Mouse (Mus musculus) liver, adult 2 months (tissue): Measurements from ENCODE around the gene Mapkapk2. TPM values are rescaled to one million over a fixed set of nuclear protein-coding genes. Genes with fewer than 3 reads are reported as not detected.
"Not testable (repeated sequence)": the region's sequence is repeated elsewhere in the genome, so short reads cannot be mapped to it uniquely, and the experiment has no call there.

ENCODE experiments used
- DNase-seq: peaks from one replicate; pipeline ENCODE4 v3.0.0-alpha.2; 2011; ENCODE audit warnings: low read depth, low spot score; ENCODE audit errors: extremely low read depth
- H3K27ac ChIP-seq: fragments of 200-500 bp; replicated peaks from 2 replicates; pipeline ENCODE4 v1.5.1; 2012; ENCODE audit warnings: low read depth, mild to moderate bottlenecking, control low read depth, inconsistent platforms, low read length; ENCODE audit not compliant: insufficient read depth
- H3K27me3 ChIP-seq: fragments of 200-500 bp; 2 replicates; pipeline ENCODE4 v1.6.1; 2012; ENCODE audit warnings: mild to moderate bottlenecking, moderate library complexity, low read length, inconsistent platforms; ENCODE audit not compliant: control insufficient read depth, insufficient read depth
- H3K36me3 ChIP-seq: fragments of 200-500 bp; 2 replicates; pipeline ENCODE4 v1.6.1; 2012; ENCODE audit warnings: low read length, inconsistent platforms; ENCODE audit not compliant: control insufficient read depth, insufficient read depth
- H3K4me1 ChIP-seq: fragments of 200-500 bp; 2 replicates; pipeline ENCODE4 v1.6.1; 2011; ENCODE audit warnings: low read length; ENCODE audit not compliant: control insufficient read depth, insufficient read depth
- H3K4me3 ChIP-seq: fragments of 200-500 bp; 2 replicates; pipeline ENCODE4 v1.5.1; 2011; ENCODE audit warnings: low read depth, mild to moderate bottlenecking, control low read depth, low read length, moderate library complexity; ENCODE audit not compliant: insufficient read depth
- H3K79me2 ChIP-seq: fragments of 200-500 bp; 2 replicates; pipeline ENCODE4 v1.6.1; 2012; ENCODE audit warnings: inconsistent platforms, mild to moderate bottlenecking, low read length, moderate library complexity; ENCODE audit not compliant: control insufficient read depth, insufficient read depth
- H3K9ac ChIP-seq: fragments of 200-500 bp; 2 replicates; pipeline ENCODE4 v1.6.1; 2012; ENCODE audit warnings: low read depth, mild to moderate bottlenecking, control low read depth, inconsistent platforms, low read length
- CTCF ChIP-seq: fragments of 200-500 bp; IDR thresholded peaks from 2 replicates; pipeline ENCODE4 v1.5.1; 2011; ENCODE audit warnings: low read depth, low read length, control low read depth
- POLR2A ChIP-seq: fragments of 200-500 bp; IDR thresholded peaks from 2 replicates; pipeline ENCODE4 v1.6.1; 2011; ENCODE audit warnings: low read length, control low read depth; ENCODE audit not compliant: insufficient read depth; ENCODE audit errors: extremely low read depth
- WGBS: fragments of 180-500 bp; shearing (Covaris S2); methylation state at CpG from one replicate; pipeline ENCODE4 v1.1.7; 2018; 5-methylcytosine and 5-hydroxymethylcytosine counted together
- polyA plus RNA-seq: library from polyadenylated mRNA; depleted of rRNA; stranded (reverse); fragments of >200 nt; gene quantifications from 2 replicates; pipeline ENCODE4 v1.2.3, GENCODE M21; 2012
- total RNA-seq: library from RNA; depleted of rRNA; stranded (reverse); fragments of >200 nt; gene quantifications from 2 replicates; pipeline ENCODE4 v1.2.3, GENCODE M21; 2014

The Mapkapk2 gene
- total and polyA plus RNA-seq, 2 experiments = 30.0 to 45.4 TPM

DNA sequence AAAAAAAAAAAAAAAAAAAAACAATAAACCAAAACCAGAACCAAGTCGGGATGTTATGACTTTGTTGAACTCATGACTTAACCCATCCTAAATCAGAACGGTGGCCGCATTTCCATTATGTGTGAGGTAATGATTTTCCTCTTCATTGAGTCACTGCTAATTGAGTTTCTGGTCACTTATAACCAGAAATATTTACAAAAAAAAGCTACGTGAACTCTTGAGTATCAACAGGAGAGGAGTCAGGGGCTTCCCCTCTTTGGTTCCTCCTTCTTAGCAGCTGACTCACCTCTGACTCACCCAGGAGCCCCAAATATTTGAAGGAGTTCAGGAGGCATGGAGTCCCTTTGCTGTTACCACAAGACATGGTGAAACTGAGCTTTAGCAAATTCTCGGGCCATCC lies 59.6 kb downstream of the Mapkapk2 start:
- DNase-seq = no peak
- Histone ChIP-seq H3K4me3 (no peak overlapping the region), H3K9ac (no peak overlapping the region), H3K4me1 (peaks cover 3% of the 10 kb centered on the region; the same call in 1 of the 2 replicates), H3K79me2 (no peaks in the 10 kb centered on the region), H3K27ac (no peak overlapping the region), H3K27me3 (no peaks in the 10 kb centered on the region), H3K36me3 (no peaks in the 10 kb centered on the region)
- 94% methylated on average over 5 of the region's 5 CpGs for WGBS
- no peak for TF ChIP-seq CTCF
- no peak for TF ChIP-seq POLR2A

DNA sequence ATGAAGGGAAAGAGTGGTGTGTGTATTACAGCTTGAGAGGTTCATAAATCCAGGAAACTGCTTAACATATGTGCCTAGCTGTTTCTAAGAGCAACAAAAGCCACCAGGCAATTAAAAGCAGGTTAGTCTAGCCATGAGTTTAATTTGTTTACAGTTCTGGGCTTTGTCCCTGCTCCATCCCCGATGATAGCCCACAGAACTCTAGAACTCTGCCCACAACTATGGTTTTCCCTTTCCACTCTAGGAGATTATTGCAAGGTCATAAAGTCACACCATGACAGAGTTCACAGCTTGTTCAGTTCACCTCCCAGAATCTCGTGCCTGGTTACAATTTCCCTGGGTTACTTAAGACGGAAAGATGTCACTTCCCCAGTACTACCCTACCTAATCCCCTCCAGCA lies 66.4 kb downstream of the Mapkapk2 start:
- Histone ChIP-seq H3K27ac (no peak overlapping the region), H3K4me1 (no peaks in the 10 kb centered on the region), H3K27me3 (no peaks in the 10 kb centered on the region), H3K36me3 (no peaks in the 10 kb centered on the region), H3K9ac (no peak overlapping the region), H3K4me3 (no peak overlapping the region), H3K79me2 (no peaks in the 10 kb centered on the region)
- 61% methylated on average over 3 of the region's 3 CpGs for WGBS
- DNase-seq = no peak
- no peak for TF ChIP-seq CTCF
- TF ChIP-seq POLR2A = no peak

DNA sequence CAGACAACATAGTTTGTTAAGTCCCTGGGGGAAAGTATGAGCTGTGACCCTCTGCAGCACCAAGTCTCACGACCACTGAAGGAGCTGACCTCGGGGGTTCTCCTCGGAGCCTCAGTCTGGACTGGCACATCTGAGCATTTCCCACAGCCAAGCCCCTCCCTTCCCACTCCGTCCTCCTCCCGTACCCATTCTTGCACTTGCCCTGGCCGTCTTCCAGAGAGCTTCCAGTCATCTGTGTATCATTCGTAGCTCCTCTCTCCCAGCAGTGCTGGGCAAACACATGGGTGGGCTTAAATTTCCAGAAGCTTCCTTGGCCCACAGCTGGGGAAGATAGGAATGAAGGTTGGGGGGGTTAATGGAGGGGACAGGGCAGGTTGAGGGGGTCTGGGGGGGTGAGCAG lies 67.4 kb downstream of the Mapkapk2 start:
- no peaks in the 10 kb centered on the region for H3K36me3 ChIP-seq
- no peaks in the 10 kb centered on the region for H3K27me3 ChIP-seq
- no peak overlapping the region for H3K27ac ChIP-seq
- no peaks in the 10 kb centered on the region for H3K79me2 ChIP-seq
- WGBS = 62% methylated on average over 7 of the region's 7 CpGs
- H3K4me3 ChIP-seq = no peak overlapping the region
- H3K4me1 ChIP-seq = no peaks in the 10 kb centered on the region
- TF ChIP-seq POLR2A = no peak
- TF ChIP-seq CTCF = no peak
- no peak for DNase-seq
- no peak overlapping the region for H3K9ac ChIP-seq

DNA sequence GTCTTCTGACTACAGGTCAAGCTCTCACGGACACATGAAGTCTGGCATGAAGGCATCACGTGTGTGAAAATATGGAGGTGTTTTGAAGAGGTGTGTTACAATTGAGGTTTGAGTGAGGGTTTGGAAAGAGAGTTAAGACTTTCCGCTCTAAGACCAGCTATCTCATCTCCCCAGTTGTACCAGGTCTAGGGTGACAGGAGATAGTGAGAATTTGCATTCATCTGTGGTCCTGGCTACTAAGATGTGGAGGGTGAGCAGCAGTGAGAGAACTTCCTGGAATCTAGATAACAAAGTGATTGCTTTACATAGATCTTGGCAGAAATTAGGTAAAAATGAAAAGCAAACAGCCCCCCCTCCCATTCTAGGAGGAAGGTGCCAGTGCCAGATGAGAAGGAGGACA lies 68.4 kb downstream of the Mapkapk2 start:
- no peak for DNase-seq
- no peaks in the 10 kb centered on the region for H3K36me3 ChIP-seq
- no peak overlapping the region for H3K4me3 ChIP-seq
- 88% methylated on average over 3 of the region's 3 CpGs for WGBS
- no peak overlapping the region for H3K9ac ChIP-seq
- no peaks in the 10 kb centered on the region for H3K27me3 ChIP-seq
- no peaks in the 10 kb centered on the region for H3K79me2 ChIP-seq
- H3K27ac ChIP-seq = no peak overlapping the region
- no peak for TF ChIP-seq POLR2A
- no peak for TF ChIP-seq CTCF
- no peaks in the 10 kb centered on the region for H3K4me1 ChIP-seq

DNA sequence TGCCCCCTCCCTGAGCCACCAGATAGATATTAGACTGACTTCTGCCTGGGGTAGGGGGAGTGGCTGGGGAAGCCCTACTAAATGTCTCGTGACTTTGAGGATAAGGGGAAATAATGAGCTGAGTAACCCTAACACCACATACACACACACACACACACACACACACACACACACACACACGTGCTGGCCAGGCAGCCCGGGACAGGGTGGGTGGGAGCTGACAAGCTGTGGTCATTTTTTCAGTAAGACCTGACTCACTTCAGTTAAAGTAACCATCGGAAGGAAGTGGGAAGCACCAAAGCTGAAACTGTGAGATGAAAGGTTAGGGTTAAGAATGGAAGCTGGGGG lies 71.8 kb downstream of the Mapkapk2 start:
- WGBS = 53% methylated on average over 4 of the region's 4 CpGs
- Histone ChIP-seq H3K27me3 (no peaks in the 10 kb centered on the region), H3K4me1 (no peaks in the 10 kb centered on the region), H3K9ac (no peak overlapping the region), H3K36me3 (no peaks in the 10 kb centered on the region), H3K4me3 (no peak overlapping the region), H3K79me2 (no peaks in the 10 kb centered on the region), H3K27ac (no peak overlapping the region)
- DNase-seq = no peak
- TF ChIP-seq CTCF (no peak), POLR2A (no peak)

DNA sequence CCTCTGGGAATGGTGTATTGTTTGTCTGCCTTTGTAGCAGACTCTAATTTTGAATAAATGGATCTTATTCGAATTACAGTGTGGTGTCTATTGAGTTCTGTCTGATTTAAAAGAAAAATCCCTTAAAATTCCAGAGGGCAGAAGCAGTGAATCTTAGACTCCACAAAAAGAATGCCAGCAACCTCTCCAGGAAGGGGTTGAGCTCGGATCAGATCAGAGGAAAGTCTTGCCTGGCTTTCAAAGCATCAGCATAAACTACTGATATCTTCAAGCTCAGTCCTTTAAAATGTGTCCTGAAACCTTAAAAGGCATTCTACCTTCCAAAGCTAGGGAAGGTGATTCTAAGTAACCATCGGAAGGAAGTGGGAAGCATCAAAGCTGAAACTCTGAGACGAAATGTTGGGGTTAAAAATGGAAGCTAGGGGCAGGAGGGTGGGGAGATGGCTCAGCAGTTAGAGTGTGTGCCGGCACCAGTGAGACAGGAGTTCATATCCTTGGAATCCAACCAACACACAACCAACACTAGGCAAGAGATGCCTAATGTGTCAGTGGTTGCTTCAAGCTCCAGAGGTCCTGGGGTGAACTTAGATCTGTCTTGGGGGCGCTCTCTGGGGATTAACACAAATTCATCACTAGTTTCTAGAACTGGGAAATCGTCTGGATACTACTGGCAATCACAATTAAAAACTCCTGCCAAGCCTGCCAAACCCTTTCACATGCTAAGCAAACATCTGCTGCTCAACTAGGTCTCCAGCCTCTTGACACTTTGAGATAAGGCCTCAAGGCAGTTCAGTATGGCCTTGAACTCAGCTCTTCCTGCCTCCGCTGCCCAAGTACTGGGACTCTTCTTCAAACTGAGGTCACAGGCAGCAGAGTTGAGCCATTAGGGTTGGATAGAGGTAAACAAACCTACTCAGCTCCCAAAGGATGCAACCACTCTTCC lies 72.5 kb downstream of the Mapkapk2 start:
- no peaks in the 10 kb centered on the region for H3K4me1 ChIP-seq
- H3K27me3 ChIP-seq = no peaks in the 10 kb centered on the region
- H3K79me2 ChIP-seq = no peaks in the 10 kb centered on the region
- no peak overlapping the region for H3K27ac ChIP-seq
- DNase-seq = no peak
- H3K36me3 ChIP-seq = no peaks in the 10 kb centered on the region
- no peak overlapping the region for H3K9ac ChIP-seq
- 80% methylated on average over 8 of the region's 8 CpGs for WGBS
- H3K4me3 ChIP-seq = no peak overlapping the region
- TF ChIP-seq POLR2A (no peak), CTCF (no peak)

DNA sequence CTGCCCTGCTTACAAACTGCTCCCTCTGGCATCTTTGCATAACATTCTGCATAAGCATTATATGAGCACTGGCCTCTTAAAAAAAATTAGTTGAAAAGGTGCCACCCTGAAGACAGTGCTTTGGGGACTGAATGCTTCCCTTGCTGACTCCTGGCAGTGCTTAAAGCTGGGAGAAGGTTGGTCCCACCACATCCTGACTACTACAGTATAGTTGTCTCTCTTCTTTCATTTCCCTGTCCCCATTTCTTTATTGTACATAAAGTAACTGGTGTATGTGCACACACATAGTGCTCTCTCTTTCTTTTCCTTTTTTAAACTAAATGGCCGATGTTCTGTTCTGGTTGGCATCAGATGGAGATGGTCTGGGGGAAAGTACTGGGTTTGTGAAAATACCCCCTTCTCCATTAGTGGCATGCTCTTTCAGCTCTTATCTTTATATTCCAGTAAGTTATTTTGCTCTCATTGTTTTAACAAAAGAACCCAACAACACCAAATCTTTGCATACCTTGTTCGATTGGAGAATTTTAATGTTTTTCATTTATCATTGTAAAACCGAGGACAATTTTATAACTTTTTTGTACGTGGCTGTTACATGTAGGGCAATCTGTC lies 74.3 kb downstream of the Mapkapk2 start:
- not testable (repeated sequence) for H3K27me3 ChIP-seq, H3K9ac ChIP-seq, H3K79me2 ChIP-seq, H3K4me3 ChIP-seq, H3K27ac ChIP-seq, H3K4me1 ChIP-seq, H3K36me3 ChIP-seq, DNase-seq
- 89% methylated on average over 4 of the region's 4 CpGs for WGBS
